Mouse (Mus musculus) gastrocnemius, postnatal 25 days (tissue): Measurements from ENCODE around the gene Pik3ca. TPM values are rescaled to one million over a fixed set of nuclear protein-coding genes. Genes with fewer than 3 reads are reported as not detected.
"Not testable (repeated sequence)": the region's sequence is repeated elsewhere in the genome, so short reads cannot be mapped to it uniquely, and the experiment has no call there.

Experiments used
- DNase-seq: peaks from one replicate; pipeline ENCODE4 v3.0.0; 2022
- total RNA-seq, 2 experiments: library from RNA; stranded (reverse); gene quantifications; 1 replicate in 1 of 2; 2 replicates in 1 of 2; pipeline ENCODE4 v1.2.3; 2021

The Pik3ca gene
- total RNA-seq, 2 experiments from 2014 or later, result 41.6 to 61.0 TPM

- no peak for DNase-seq
Measured at GRCm38 (mm10) chr3:32401591-32401990, 4.1 kb downstream of the Pik3ca start.

- DNase-seq, result peak; percentile 49
Measured at GRCm38 (mm10) chr3:32402990-32403885, 5.8 kb downstream of the Pik3ca start.

- no peak for DNase-seq
Measured at GRCm38 (mm10) chr3:32405699-32406098, 8.2 kb downstream of the Pik3ca start.

- DNase-seq, result no peak
Measured at GRCm38 (mm10) chr3:32406804-32407203, 9.3 kb downstream of the Pik3ca start.

GRCm38 (mm10) chr3:32408811-32409273, 11.4 kb downstream of the Pik3ca start:
- no peak for DNase-seq

GRCm38 (mm10) chr3:32412502-32413044, 15.1 kb downstream of the Pik3ca start:
- no peak for DNase-seq

- no peak for DNase-seq
Measured at GRCm38 (mm10) chr3:32414381-32414780, 16.9 kb downstream of the Pik3ca start.

GRCm38 (mm10) chr3:32415370-32416309, 18.2 kb downstream of the Pik3ca start:
- DNase-seq, result no peak

- DNase-seq, result no peak
Measured at GRCm38 (mm10) chr3:32417751-32418211, 20.3 kb downstream of the Pik3ca start.

GRCm38 (mm10) chr3:32419866-32420265, 22.4 kb downstream of the Pik3ca start:
- no peak for DNase-seq

- DNase-seq, result no peak
Measured at GRCm38 (mm10) chr3:32421115-32422054, 23.9 kb downstream of the Pik3ca start.

- no peak for DNase-seq
Measured at GRCm38 (mm10) chr3:32427695-32428094, 30.2 kb downstream of the Pik3ca start.

GRCm38 (mm10) chr3:32428361-32428760, 30.9 kb downstream of the Pik3ca start:
- no peak for DNase-seq

GRCm38 (mm10) chr3:32428921-32429320, 31.4 kb downstream of the Pik3ca start:
- DNase-seq, result peak; percentile 52

GRCm38 (mm10) chr3:32429351-32429750, 31.9 kb downstream of the Pik3ca start:
- DNase-seq, result not testable (repeated sequence)

- DNase-seq, result no peak
Measured at GRCm38 (mm10) chr3:32430394-32430793, 32.9 kb downstream of the Pik3ca start.

- DNase-seq, result no peak
Measured at GRCm38 (mm10) chr3:32434016-32434415, 36.5 kb downstream of the Pik3ca start.

- no peak for DNase-seq
Measured at GRCm38 (mm10) chr3:32436101-32436500, 38.6 kb downstream of the Pik3ca start.

- no peak for DNase-seq
Measured at GRCm38 (mm10) chr3:32437297-32437696, 39.8 kb downstream of the Pik3ca start.

- no peak for DNase-seq
Measured at GRCm38 (mm10) chr3:32437820-32438219, 40.3 kb downstream of the Pik3ca start.

GRCm38 (mm10) chr3:32438716-32439115, 41.2 kb downstream of the Pik3ca start:
- DNase-seq, result no peak
